Mouse (Mus musculus): Measurements from ENCODE around the gene Wdr63. TPM values are rescaled to one million over a fixed set of nuclear protein-coding genes. Genes with fewer than 3 reads are reported as not detected.

Wdr63 gene
- polyA plus RNA-seq, 1 experiment from 2014 or later: 1.3 TPM

DNA sequence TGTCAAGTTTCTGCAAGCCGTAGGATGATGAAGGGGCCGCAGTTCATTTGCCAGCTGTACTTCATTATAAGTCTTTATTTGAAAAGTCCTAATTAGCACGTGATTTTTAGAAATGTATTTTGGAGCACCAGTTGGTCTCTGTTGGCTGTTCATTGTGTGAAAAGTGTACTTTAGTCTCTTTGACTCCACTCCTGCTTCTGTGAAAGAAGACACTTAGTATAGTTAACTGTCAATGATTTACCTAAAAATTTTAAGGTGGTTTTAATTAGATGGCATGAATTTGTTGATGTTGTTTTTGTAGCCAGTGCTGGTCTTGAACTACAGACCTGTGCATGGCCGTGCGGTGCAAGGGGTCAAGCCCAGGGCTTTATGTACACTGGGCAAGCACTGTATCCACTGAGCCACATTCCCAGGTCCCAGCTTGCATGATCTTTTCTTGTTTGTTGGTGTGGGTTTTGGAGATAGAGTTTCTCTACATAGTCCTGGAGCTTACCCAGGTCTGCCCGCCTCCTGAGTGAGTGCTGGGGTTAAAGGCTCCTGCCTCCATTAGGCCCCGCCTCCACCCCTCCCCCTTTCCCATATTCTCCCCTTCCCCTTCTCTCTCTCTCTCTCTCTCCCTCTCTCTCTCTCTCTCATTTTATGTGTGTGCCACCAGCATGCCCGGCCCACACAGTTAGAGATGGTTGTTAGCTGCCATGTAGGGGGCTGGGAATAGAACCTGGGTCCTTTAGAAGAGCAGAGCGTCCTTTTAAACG lies 115.8 kb downstream of the Wdr63 start:
- WGBS: 86% methylated on average over 10 of the region's 10 CpGs
- no peak for ATAC-seq (replicated peaks)

GRCm38 (mm10) chr3:145991130-145991529 lies 116.8 kb downstream of the Wdr63 start:
- Histone ChIP-seq H3K4me3 (no peak overlapping the region), H3K36me3 (replicated peaks) (no peaks in the 10 kb centered on the region), H3K27ac (no peak overlapping the region), H3K9me3 (no peaks in the 10 kb centered on the region), H3K4me1 (peaks cover 26% of the 10 kb centered on the region), H3K4me2 (no peak overlapping the region), H3K27me3 (replicated peaks) (peaks cover 17% of the 10 kb centered on the region), H3K9ac (no peak overlapping the region)
- 92% methylated on average over 13 of the region's 13 CpGs for WGBS
- ATAC-seq (replicated peaks): no peak

More for the DNA sequence above, 115.8 kb downstream of the Wdr63 start:
- Histone ChIP-seq H3K9me3 (no peaks in the 10 kb centered on the region), H3K4me2 (no peak overlapping the region), H3K9ac (no peak overlapping the region), H3K36me3 (replicated peaks) (no peaks in the 10 kb centered on the region), H3K4me1 (peaks cover 22% of the 10 kb centered on the region), H3K4me3 (no peak overlapping the region), H3K27me3 (replicated peaks) (peaks cover 8% of the 10 kb centered on the region), H3K27ac (no peak overlapping the region)

Other genes with a start within 250 kb of the Wdr63 start
- gene Bcl10, start 185.3 kb downstream of the Wdr63 start, polyA plus RNA-seq (2015; fragmentation: Nextera tagmentation; extraction: Ambion mirVana): 30.9 and 32.4 TPM in 2 replicates
- gene 2410004B18Rik, start 170.1 kb downstream of the Wdr63 start, polyA plus RNA-seq (2015; fragmentation: Nextera tagmentation; extraction: Ambion mirVana): 78.6 and 85.6 TPM in 2 replicates
- gene Syde2, start 120.3 kb downstream of the Wdr63 start, polyA plus RNA-seq (2015; fragmentation: Nextera tagmentation; extraction: Ambion mirVana): 0.34 and 0.74 TPM in 2 replicates
- 0.20 and 0.44 TPM in 2 replicates for gene Mcoln3, start 9.3 kb upstream of the Wdr63 start, polyA plus RNA-seq (2015; fragmentation: Nextera tagmentation; extraction: Ambion mirVana)
- 0.13 and 0.18 TPM in 2 replicates for gene Mcoln2, start 41.7 kb upstream of the Wdr63 start, polyA plus RNA-seq (2015; fragmentation: Nextera tagmentation; extraction: Ambion mirVana)
- gene Lpar3, start 112.8 kb upstream of the Wdr63 start, polyA plus RNA-seq (2015; fragmentation: Nextera tagmentation; extraction: Ambion mirVana): 0.22 and 0.61 TPM in 2 replicates

Measured in midbrain, embryonic 15.5 days (tissue).